In genomic region chr3:152166099-152166423, GRCm38 (mm10) we compare ENCODE assay signal across 8 mouse cellular contexts. TPM values are rescaled to one million over a fixed set of nuclear protein-coding genes. Genes with fewer than 3 reads are reported as not detected.
DNase-seq lines count a peak whose midpoint lies in the region; ATAC-seq and TF ChIP-seq lines count a peak whose summit lies in the region.

Gene Gipc2 (minus strand): TSS chr3:152166230.

- H3K4me3 ChIP-seq in lung, embryonic 15.5 days = peak within 1 kb of the TSS; percentile 49
- H3K4me3 ChIP-seq in forebrain, embryonic 11.5 days (ENCODE audit: low read depth, low read length) = peak within 1 kb of the TSS; percentile 43
- H3K4me3 ChIP-seq in intestine, postnatal 0 days (ENCODE audit: low read depth, low read length) = peak within 1 kb of the TSS; percentile 76
- H3K4me3 ChIP-seq in neural tube, embryonic 14.5 days (ENCODE audit: low read depth, low read length) = peak within 1 kb of the TSS; percentile 64

- H3K36me3 ChIP-seq in lung, embryonic 15.5 days = no peaks in the 10 kb centered on the region
- H3K36me3 ChIP-seq in forebrain, embryonic 11.5 days (ENCODE audit: control insufficient read depth, insufficient read depth, low read length) = no peaks in the 10 kb centered on the region
- H3K36me3 ChIP-seq in intestine, postnatal 0 days (ENCODE audit: control insufficient read depth, insufficient read depth) = no peaks in the 10 kb centered on the region
- no peaks in the 10 kb centered on the region for H3K36me3 ChIP-seq in neural tube, embryonic 14.5 days (ENCODE audit: control insufficient read depth, insufficient read depth, low read length)

- H3K27me3 ChIP-seq in lung, embryonic 15.5 days = peaks cover 8% of the 10 kb centered on the region
- peaks cover 12% of the 10 kb centered on the region for H3K27me3 ChIP-seq in forebrain, embryonic 11.5 days (ENCODE audit: control insufficient read depth, insufficient read depth, low read length)
- H3K27me3 ChIP-seq in intestine, postnatal 0 days (replicated peaks; ENCODE audit: control insufficient read depth, insufficient read depth, low read length) = no peaks in the 10 kb centered on the region
- H3K27me3 ChIP-seq in neural tube, embryonic 14.5 days (ENCODE audit: control insufficient read depth, insufficient read depth, low read length) = no peaks in the 10 kb centered on the region

- peak within 1 kb of the TSS; percentile 46 for H3K9ac ChIP-seq in lung, embryonic 15.5 days
- peak within 1 kb of the TSS; percentile 57 for H3K9ac ChIP-seq in forebrain, embryonic 11.5 days (ENCODE audit: low read length)
- peak within 1 kb of the TSS; percentile 72 for H3K9ac ChIP-seq in intestine, postnatal 0 days (ENCODE audit: low read depth, low read length)
- H3K9ac ChIP-seq in neural tube, embryonic 14.5 days (replicated peaks; ENCODE audit: low read depth, low read length) = peak within 1 kb of the TSS; percentile 83

- peaks cover 44% of the 10 kb centered on the region for H3K4me1 ChIP-seq in lung, embryonic 15.5 days
- H3K4me1 ChIP-seq in forebrain, embryonic 11.5 days (replicated peaks; ENCODE audit: control insufficient read depth, insufficient read depth, low read length) = peaks cover 3% of the 10 kb centered on the region; the same call in 1 of the 2 replicates
- no peaks in the 10 kb centered on the region; the same call in 1 of the 2 replicates for H3K4me1 ChIP-seq in intestine, postnatal 0 days (replicated peaks; ENCODE audit: control insufficient read depth, insufficient read depth, low read length)
- H3K4me1 ChIP-seq in neural tube, embryonic 14.5 days (ENCODE audit: control insufficient read depth, insufficient read depth, low read length) = peaks cover 7% of the 10 kb centered on the region; the same call in 1 of the 2 replicates

- WGBS in lung, embryonic 15.5 days = 22% methylated on average over 10 of the region's 10 CpGs
- WGBS in forebrain, embryonic 11.5 days = 3% methylated on average over 10 of the region's 10 CpGs
- WGBS in intestine, postnatal 0 days = 16% methylated on average over 10 of the region's 10 CpGs
- WGBS in neural tube, embryonic 14.5 days = 4% methylated on average over 10 of the region's 10 CpGs

- peak within 1 kb of the TSS; percentile 25 for H3K27ac ChIP-seq in lung, embryonic 15.5 days
- H3K27ac ChIP-seq in forebrain, embryonic 11.5 days (ENCODE audit: low read depth, low read length) = no peak within 1 kb of the TSS
- peak within 1 kb of the TSS; percentile 93 for H3K27ac ChIP-seq in intestine, postnatal 0 days (ENCODE audit: low read depth, low read length)
- peak within 1 kb of the TSS; percentile 34 for H3K27ac ChIP-seq in neural tube, embryonic 14.5 days (ENCODE audit: low read depth, low read length)

- no peaks in the 10 kb centered on the region for H3K9me3 ChIP-seq in lung, embryonic 15.5 days
- H3K9me3 ChIP-seq in forebrain, embryonic 11.5 days (ENCODE audit: control insufficient read depth, low read length) = no peaks in the 10 kb centered on the region
- H3K9me3 ChIP-seq in intestine, postnatal 0 days (ENCODE audit: control insufficient read depth) = no peaks in the 10 kb centered on the region
- no peaks in the 10 kb centered on the region for H3K9me3 ChIP-seq in neural tube, embryonic 14.5 days (ENCODE audit: control insufficient read depth, low read length)

- intact Hi-C loops in left cerebral cortex, postnatal 36 days (cut with DNase I) = no loop called here

- no peak for ATAC-seq in lung, embryonic 15.5 days (ENCODE audit: borderline replicate concordance, extremely low read depth, low FRiP score, low TSS enrichment)
- ATAC-seq in forebrain, embryonic 11.5 days (replicated peaks; ENCODE audit: low FRiP score) = peak; percentile 18
- peak; percentile 63 for ATAC-seq in intestine, postnatal 0 days
- ATAC-seq in neural tube, embryonic 14.5 days (ENCODE audit: low read depth) = no peak
- no peak for ATAC-seq in erythroid progenitor cell, adult 5-6 weeks (replicated peaks; ENCODE audit: low FRiP score, poor library complexity, severe bottlenecking)

- no peak for TF ChIP-seq CTCF in intestine, postnatal 0 days (IDR thresholded peaks at IDR 0.05; ENCODE audit: low read depth)

- no peak for DNase-seq in lung, postnatal 25 days (ENCODE audit: low spot score)
- no peak for DNase-seq in forebrain, embryonic 11.5 days (ENCODE audit: low spot score)
- no peak for DNase-seq in adipocyte (ENCODE audit: low spot score)
- DNase-seq in left cerebral cortex, postnatal 36 days (ENCODE audit: low spot score in 2 of 2) = no peak

- peak within 1 kb of the TSS; percentile 95 for H3K4me2 ChIP-seq in lung, embryonic 15.5 days
- peak within 1 kb of the TSS; percentile 99 for H3K4me2 ChIP-seq in forebrain, embryonic 11.5 days (ENCODE audit: low read depth, low read length, severe bottlenecking)
- H3K4me2 ChIP-seq in intestine, postnatal 0 days (replicated peaks; ENCODE audit: low read depth) = peak within 1 kb of the TSS; percentile 79
- H3K4me2 ChIP-seq in neural tube, embryonic 14.5 days (ENCODE audit: low read depth, low read length) = peak within 1 kb of the TSS; percentile 80

RNA-seq across cellular contexts. Expression of gene Gipc2, which starts in this region (rescaled TPM):
- polyA plus RNA-seq in lung, embryonic 15.5 days (2015; fragmentation: Nextera tagmentation; extraction: Ambion mirVana) = 10.0 and 11.2 TPM in 2 replicates
- polyA plus RNA-seq in forebrain, embryonic 11.5 days (2014; fragmentation: Nextera tagmentation; extraction: Ambion mirVana) = 1.8 and 1.9 TPM in 2 replicates
- polyA plus RNA-seq in intestine, postnatal 0 days (2015; fragmentation: Nextera tagmentation; extraction: Ambion mirVana) = 222 and 243 TPM in 2 replicates
- polyA plus RNA-seq in neural tube, embryonic 14.5 days (2014; fragmentation: Nextera tagmentation; extraction: Ambion mirVana) = 7.7 and 15.2 TPM in 2 replicates
- total RNA-seq in erythroid progenitor cell, adult 5-6 weeks (2015; ENCODE audit: low replicate concordance) = not detected in 2 replicates
- total RNA-seq in erythroid progenitor cell, adult 5-6 weeks (2017; ENCODE audit: low replicate concordance) = not detected in 2 replicates
- total RNA-seq in left cerebral cortex, postnatal 36 days (2021) = 1 to 10 TPM; 3.8 to 7.9 TPM

Comparison
In these comparisons a context has a peak if more than half of its experiments do, and no peak if none do; other contexts are left out.
1. RNA of gene Gipc2 (total RNA-seq): 3.8 to 7.9 TPM in left cerebral cortex, postnatal 36 days; not detected in erythroid progenitor cell, adult 5-6 weeks; every median in the first group is over 4 times any median in the second.
2. RNA of gene Gipc2 (polyA plus RNA-seq): 222 to 243 TPM in intestine, postnatal 0 days; 7.7 to 15.2 TPM in neural tube, embryonic 14.5 days, 10.0 to 11.2 TPM in lung, embryonic 15.5 days and 1.8 to 1.9 TPM in forebrain, embryonic 11.5 days; every median in the first group is over 10 times any median in the second.
3. ATAC-seq: peak in forebrain, embryonic 11.5 days (single experiment) and intestine, postnatal 0 days (single experiment); none in lung, embryonic 15.5 days (single experiment), neural tube, embryonic 14.5 days (single experiment) and erythroid progenitor cell, adult 5-6 weeks (single experiment).
4. Peak in every context shown above with its lines, with median percentiles within 50 percentile points of each other: H3K4me2 ChIP-seq, H3K4me3 ChIP-seq and H3K9ac ChIP-seq.